Mouse (Mus musculus) layer of hippocampus, adult 11-12 months (tissue): ENCODE data around the gene Slc7a11.
A peak's percentile ranks its signal among the peaks of the same experiment; 100 is the strongest.
"Not testable (repeated sequence)": the region's sequence is repeated elsewhere in the genome, so short reads cannot be mapped to it uniquely, and the experiment has no call there.

Experiments
- DNase-seq: peaks from one replicate; pipeline ENCODE4 v3.0.0; 2022; ENCODE audit warnings: low spot score

Gene Slc7a11

GRCm38 (mm10) chr3:50443421-50443916, at the start of gene Slc7a11:
Gene Slc7a11, minus strand, starts transcription at chr3:50443614.
- no peak for DNase-seq

- DNase-seq: no peak
These were observed 48.3 kb upstream of the Slc7a11 start for GRCm38 (mm10) chr3:50491678-50492077.

DNA sequence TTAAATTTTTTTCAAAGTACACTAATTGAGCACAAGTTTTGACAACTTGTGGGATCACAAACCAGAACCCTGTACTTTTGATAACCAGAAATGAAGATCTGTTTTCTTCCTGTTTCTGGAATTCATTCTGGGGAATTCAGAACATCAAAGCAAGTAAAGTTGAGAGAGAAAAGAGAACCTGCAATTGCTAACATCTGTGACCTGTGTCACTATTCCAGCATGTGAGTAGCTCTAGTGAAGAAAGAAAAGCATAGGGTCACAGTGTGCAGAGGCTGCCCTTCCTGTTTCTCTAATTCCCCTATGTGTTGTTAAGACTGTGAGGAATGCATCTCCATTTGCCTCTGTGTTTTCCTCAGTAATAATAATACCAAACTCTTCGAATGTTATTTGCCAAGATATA, 40.7 kb upstream of the Slc7a11 start:
- no peak for DNase-seq

- no peak for DNase-seq
These were observed 18.8 kb upstream of the Slc7a11 start for GRCm38 (mm10) chr3:50462223-50462622.

DNA sequence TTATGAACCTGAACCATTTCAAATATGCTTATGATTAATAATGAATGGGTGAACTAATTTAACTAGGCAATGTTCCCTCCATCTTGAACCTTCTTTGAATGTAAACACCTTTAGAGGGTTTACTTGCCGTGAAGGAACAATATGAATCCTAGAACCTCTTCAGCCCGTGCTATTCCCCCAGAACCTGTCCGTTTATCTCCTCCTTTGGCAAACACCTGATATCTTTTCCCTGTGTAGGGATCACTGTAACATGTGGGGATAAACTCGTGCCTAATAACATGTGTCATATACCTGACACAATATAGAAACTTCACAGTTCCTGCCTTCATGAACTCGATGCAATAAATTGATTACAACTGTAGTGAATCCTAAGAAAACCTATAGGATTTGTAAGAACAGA, 13.7 kb upstream of the Slc7a11 start:
- no peak for DNase-seq

DNA sequence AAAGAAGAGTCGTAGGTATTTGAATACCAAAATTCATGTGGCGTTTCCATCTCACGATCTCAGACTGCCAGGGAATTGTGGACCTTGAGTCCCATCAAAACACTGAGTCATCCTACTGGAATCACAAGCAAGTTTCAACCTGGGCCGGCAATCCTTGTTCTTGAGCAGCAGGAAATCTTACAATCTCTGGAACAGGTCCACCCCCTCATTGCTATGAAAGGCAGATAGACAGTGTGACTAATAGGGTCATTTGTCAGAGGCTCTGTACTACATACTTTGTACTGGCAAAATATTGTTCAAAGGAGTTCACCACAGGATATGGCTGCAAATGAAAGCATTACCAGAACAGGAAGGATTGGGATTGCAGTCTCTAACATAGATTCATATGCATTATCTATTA, 13.2 kb upstream of the Slc7a11 start:
- no peak for DNase-seq

DNA sequence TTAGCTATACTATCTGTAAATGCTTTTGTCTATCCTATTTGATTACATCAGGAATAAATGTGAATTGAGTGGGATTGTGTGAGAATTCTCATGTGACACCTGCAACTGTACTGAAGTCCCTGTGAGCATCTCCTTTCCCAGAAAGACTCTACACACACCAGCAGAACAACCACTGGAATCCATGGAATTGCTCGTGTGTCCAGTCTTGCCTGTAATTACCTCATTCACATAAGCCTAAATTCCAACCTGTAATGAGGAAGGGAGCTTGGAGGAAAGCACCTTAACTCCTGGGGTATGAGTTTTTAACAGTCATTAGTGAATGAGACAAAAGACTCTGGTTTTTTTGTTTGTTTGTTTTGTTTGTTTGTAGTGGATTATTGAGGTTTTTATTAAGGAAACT, 12.6 kb upstream of the Slc7a11 start:
- no peak for DNase-seq

GRCm38 (mm10) chr3:50445050-50445775, 1.8 kb upstream of the Slc7a11 start:
- no peak for DNase-seq

GRCm38 (mm10) chr3:50443942-50444341, 528 bp upstream of the Slc7a11 start:
- DNase-seq: no peak

DNA sequence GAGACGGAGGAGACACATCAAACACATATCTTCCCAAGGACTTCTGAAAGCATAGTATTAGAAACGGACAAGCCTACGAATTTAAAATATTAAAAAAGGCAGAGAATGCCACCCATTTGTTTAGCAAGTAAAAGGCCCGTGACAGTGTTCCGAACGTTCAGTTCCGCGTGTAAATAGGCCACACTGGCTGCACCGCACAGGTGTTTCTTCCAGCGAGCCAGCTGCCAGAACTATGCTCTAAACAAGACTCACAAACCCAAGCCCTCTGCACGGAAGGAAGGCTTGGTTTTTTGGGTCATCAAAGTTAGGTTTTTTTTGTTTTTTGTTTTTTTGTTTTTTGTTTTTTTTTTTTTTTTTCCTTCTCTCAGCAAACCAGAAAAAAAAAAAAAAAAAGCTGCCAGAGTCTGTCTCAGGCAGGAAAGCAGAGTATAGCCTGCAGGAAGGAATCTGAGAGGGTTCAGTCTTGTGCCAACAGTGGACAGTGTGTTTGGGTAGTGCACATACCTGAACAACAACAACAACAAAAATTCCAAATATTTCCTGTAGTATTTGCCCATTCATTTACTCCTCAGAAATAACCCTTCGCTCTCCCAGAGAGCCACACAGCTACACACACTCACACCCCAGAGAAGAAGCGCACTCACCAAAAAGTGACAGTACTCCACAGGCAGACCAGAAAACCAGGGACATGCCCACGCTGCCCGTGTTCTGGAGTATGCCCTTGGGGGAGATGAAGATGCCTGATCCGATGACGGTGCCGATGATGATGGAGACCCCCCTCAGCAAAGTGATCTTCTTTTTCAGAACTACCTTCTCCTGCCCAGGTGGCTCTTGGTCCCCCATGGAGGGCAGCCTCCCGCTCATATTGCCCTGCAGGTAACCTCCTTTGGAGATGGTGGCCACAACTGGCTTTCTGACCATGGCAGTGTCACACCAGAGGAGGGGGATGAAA, 797 bp downstream of the Slc7a11 start:
- no peak for DNase-seq

GRCm38 (mm10) chr3:50441330-50441729, 2.1 kb downstream of the Slc7a11 start:
- no peak for DNase-seq

GRCm38 (mm10) chr3:50440409-50440808, 3.0 kb downstream of the Slc7a11 start:
- DNase-seq: no peak

DNA sequence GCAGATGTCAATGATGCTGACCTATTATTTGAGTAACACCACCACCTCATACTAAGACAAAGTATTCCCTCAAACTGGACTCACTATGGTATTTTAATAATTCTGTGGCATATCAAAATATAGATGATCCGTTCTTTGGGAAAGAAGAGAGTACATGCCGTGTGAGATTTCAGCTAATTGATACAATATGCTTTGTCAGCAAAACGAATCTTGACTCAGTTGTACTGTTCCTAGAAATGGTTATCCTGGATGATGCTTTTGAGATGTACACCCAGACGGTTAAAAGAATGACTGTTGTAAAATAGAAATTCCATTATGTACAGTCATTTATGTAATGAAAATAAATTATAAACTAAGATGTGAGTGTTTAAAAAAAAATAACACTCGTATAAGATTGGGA, 4.0 kb downstream of the Slc7a11 start:
- DNase-seq: no peak

DNA sequence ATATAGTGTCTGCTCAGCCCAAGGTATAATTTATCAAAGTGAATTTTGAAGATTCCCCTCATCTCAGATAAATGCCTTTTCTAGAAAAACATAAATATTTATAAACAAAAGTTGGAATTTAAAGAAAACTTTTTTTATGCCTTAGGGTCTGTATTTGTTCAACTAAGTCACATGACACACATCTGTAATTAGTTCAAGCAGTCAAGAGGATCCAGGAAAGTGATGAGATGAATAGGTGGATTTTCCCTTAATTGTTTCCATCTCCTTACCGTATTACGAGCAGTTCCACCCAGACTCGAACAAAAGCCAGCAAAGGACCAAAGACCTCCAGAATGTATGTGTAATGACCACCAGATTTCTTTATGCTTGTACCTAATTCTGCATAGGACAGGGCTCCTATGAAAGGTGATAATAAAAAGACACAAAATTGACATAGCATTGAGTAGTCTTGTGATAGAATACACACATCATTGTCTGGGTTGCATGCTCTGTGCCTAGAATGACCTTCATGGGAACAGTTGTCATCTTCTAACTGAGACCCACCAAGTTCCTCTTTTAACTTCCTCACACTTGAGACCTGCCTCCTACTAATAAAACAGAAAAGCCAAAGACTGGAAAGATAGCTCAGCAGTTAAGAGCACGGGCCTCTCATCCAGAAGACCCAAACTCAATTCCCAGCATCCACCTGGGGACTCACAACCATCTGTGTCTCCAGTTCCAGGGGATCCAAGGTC, 4.7 kb downstream of the Slc7a11 start:
- DNase-seq: no peak

- not testable (repeated sequence) for DNase-seq
These were observed 5.3 kb downstream of the Slc7a11 start for GRCm38 (mm10) chr3:50438081-50438480.

GRCm38 (mm10) chr3:50436409-50436808, 7.0 kb downstream of the Slc7a11 start:
- not testable (repeated sequence) for DNase-seq

DNA sequence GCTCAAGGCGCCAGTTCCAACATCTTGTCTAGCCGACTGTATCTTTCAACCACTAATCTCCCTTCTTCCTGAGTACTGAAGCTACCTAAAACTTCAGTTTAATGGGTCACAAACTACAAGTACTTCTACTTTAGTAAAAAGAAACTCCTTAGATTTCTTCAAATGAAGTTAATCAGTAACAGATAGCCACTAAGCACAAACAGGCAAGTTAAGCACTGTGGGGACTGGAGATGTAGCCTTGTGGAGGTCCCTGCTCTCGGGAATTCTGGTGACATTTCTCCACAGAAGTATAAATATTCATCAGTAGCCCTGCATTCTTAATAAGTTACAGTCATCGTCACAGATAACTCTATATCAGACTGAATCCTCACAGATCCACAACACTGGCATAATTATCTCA, 9.6 kb downstream of the Slc7a11 start:
- no peak for DNase-seq

DNA sequence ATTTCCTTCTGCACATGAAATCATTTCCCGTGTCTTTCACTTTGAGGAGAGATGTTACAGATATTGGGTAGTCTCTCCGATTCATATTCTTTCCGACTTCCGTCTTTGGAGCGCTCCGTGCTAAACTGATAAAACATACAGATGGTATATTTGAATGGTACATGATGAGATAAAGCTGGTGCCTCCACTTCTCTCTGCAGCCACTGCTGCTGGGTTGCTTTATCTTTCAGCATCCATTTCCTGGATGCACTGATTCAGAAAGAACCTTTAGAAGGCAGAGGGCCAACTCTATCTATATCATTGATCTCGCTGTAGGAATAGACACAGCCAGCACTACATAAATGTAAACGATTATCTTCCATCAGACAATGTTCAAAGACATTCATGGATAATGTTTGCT, 12.6 kb downstream of the Slc7a11 start:
- DNase-seq: no peak

DNA sequence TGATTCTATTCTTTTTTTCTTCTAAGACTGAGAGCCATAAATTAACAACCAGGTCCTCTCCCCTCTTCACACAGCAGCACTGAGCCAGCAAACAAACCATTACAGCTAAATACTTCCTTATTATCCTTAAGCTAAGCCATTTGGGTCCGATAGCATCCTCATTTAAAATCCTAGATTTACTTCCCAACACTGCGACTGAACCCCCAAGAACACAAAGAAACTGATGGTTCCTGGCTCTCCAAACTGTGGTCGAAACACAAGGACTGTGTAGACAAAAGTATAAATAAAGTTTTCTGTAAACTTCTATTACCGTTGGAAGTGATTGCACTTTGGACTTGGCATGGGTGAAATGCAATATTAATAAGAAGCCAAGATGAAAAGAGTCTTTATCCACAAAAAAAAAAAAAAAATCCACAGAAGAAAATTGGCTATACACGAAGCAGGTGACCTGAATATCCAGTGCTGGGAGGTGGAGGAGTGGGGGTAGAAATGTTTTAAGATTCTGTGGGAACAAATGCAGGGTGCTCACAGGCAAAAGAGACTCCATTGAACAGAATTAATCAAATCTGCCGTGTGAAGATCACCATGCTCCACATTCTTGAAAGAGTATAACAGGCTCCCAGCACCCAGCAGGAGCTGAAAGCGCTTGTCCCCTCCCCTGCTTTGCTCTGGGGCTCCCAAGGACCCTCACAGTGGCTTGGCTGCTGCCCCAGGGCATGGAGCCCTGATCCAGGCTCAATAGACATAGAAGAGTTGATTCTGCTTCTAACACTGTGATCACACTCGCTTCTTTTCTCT, 21.7 kb downstream of the Slc7a11 start:
- peak; percentile 42 for DNase-seq

- no peak for DNase-seq
These were observed 24.3 kb downstream of the Slc7a11 start for GRCm38 (mm10) chr3:50419161-50419560.

- DNase-seq: no peak
These were observed 36.6 kb downstream of the Slc7a11 start for GRCm38 (mm10) chr3:50406771-50407170.
